Mouse (Mus musculus) embryonic facial prominence, embryonic 13.5 days (tissue): ENCODE data around the gene Stx6. TPM values are rescaled to one million over a fixed set of nuclear protein-coding genes. Genes with fewer than 3 reads are reported as not detected.

Experiments
- ATAC-seq: fragments of 200-750 bp; cut with Nextera tagmentation; 2 replicates; pipeline ENCODE4 v1.8.0; 2017; ENCODE audit warnings: low read depth; ENCODE audit not compliant: insufficient number of reproducible peaks, insufficient read depth, low FRiP score, low TSS enrichment
- H3K27ac ChIP-seq: fragments of 300-500 bp; sonication (generic); 2 replicates; pipeline ENCODE4 v1.5.1; 2015; ENCODE audit warnings: moderate library complexity, mild to moderate bottlenecking, inconsistent platforms
- H3K27me3 ChIP-seq: fragments of 300-500 bp; sonication (generic); 2 replicates; pipeline ENCODE4 v1.6.1; 2015; ENCODE audit warnings: mild to moderate bottlenecking, inconsistent platforms
- H3K36me3 ChIP-seq: fragments of 300-500 bp; sonication (generic); 2 replicates; pipeline ENCODE4 v1.6.1; 2015; ENCODE audit warnings: mild to moderate bottlenecking, inconsistent platforms
- H3K4me1 ChIP-seq: fragments of 300-500 bp; sonication (generic); 2 replicates; pipeline ENCODE4 v1.6.1; 2015; ENCODE audit warnings: inconsistent platforms
- H3K4me2 ChIP-seq: fragments of 300-500 bp; sonication (generic); 2 replicates; pipeline ENCODE4 v1.6.1; 2015; ENCODE audit warnings: moderate library complexity, mild to moderate bottlenecking, inconsistent platforms
- H3K4me3 ChIP-seq: fragments of 300-500 bp; sonication (generic); 2 replicates; pipeline ENCODE4 v1.5.1; 2015; ENCODE audit warnings: mild to moderate bottlenecking, inconsistent platforms
- H3K9ac ChIP-seq: fragments of 300-500 bp; sonication (generic); 2 replicates; pipeline ENCODE4 v1.6.1; 2015; ENCODE audit warnings: mild to moderate bottlenecking, inconsistent platforms
- H3K9me3 ChIP-seq: fragments of 300-500 bp; sonication (generic); 2 replicates; pipeline ENCODE4 v1.6.1; 2016; ENCODE audit warnings: inconsistent platforms
- WGBS: fragments of 180-500 bp; shearing (Covaris S2); methylation state at CpG from one replicate; pipeline ENCODE4 v1.1.7; 2015; ENCODE audit warnings: mixed read lengths; 5-methylcytosine and 5-hydroxymethylcytosine counted together
- polyA plus RNA-seq: library from polyadenylated mRNA; unstranded; fragments of >200 nt; fragmentation: Nextera tagmentation; extraction: Ambion mirVana; gene quantifications from 2 replicates; pipeline ENCODE4 v1.2.1, GENCODE M21; 2015

The Stx6 gene
- polyA plus RNA-seq, 1 experiment from 2014 or later = 97.1 TPM

- H3K4me3 ChIP-seq = no peak overlapping the region
- ATAC-seq = no peak
- no peak overlapping the region for H3K4me2 ChIP-seq
- H3K4me1 ChIP-seq = peaks cover 13% of the 10 kb centered on the region
- WGBS = 58% methylated on average over 5 of the region's 5 CpGs
- no peak overlapping the region for H3K9ac ChIP-seq
- no peak overlapping the region for H3K27ac ChIP-seq
- no peaks in the 10 kb centered on the region for H3K27me3 ChIP-seq
- H3K9me3 ChIP-seq = no peaks in the 10 kb centered on the region
- no peaks in the 10 kb centered on the region; the same call in none of the 2 replicates for H3K36me3 ChIP-seq
Measured at GRCm38 (mm10) chr1:155127429-155127934, 31.0 kb upstream of the Stx6 start.

- Histone ChIP-seq H3K4me2 (no peak overlapping the region), H3K4me3 (no peak overlapping the region), H3K9ac (no peak overlapping the region), H3K9me3 (no peaks in the 10 kb centered on the region), H3K27me3 (no peaks in the 10 kb centered on the region), H3K4me1 (peaks cover 14% of the 10 kb centered on the region), H3K36me3 (peaks cover 4% of the 10 kb centered on the region; the same call in 1 of the 2 replicates), H3K27ac (no peak overlapping the region)
- WGBS = 15% methylated on average over 8 of the region's 8 CpGs
- ATAC-seq = no peak
Measured at GRCm38 (mm10) chr1:155134866-155135265, 23.6 kb upstream of the Stx6 start.

- Histone ChIP-seq H3K4me2 (no peak overlapping the region), H3K27me3 (no peaks in the 10 kb centered on the region), H3K27ac (no peak overlapping the region), H3K4me3 (no peak overlapping the region), H3K9me3 (no peaks in the 10 kb centered on the region), H3K4me1 (peaks cover 14% of the 10 kb centered on the region), H3K36me3 (peaks cover 4% of the 10 kb centered on the region; the same call in 1 of the 2 replicates), H3K9ac (no peak overlapping the region)
- 90% methylated on average over 7 of the region's 7 CpGs for WGBS
- ATAC-seq = no peak
Measured at GRCm38 (mm10) chr1:155138795-155139194, 19.7 kb upstream of the Stx6 start.

GRCm38 (mm10) chr1:155140076-155140475 lies 18.4 kb upstream of the Stx6 start:
- H3K4me1 ChIP-seq = peaks cover 7% of the 10 kb centered on the region
- no peak overlapping the region for H3K4me3 ChIP-seq
- ATAC-seq = no peak
- H3K36me3 ChIP-seq = peaks cover 4% of the 10 kb centered on the region; the same call in 1 of the 2 replicates
- H3K9me3 ChIP-seq = no peaks in the 10 kb centered on the region
- H3K4me2 ChIP-seq = no peak overlapping the region
- no peak overlapping the region for H3K9ac ChIP-seq
- no peaks in the 10 kb centered on the region for H3K27me3 ChIP-seq
- 72% methylated on average over 2 of the region's 2 CpGs for WGBS
- no peak overlapping the region for H3K27ac ChIP-seq

- Histone ChIP-seq H3K9ac (peak overlapping the region; percentile 71), H3K27ac (no peak overlapping the region)
Measured at GRCm38 (mm10) chr1:155145620-155146019, 12.9 kb upstream of the Stx6 start.

GRCm38 (mm10) chr1:155146572-155146980 lies 11.9 kb upstream of the Stx6 start, which contains the start of gene Mr1:
TSS of gene Mr1 (minus strand) at chr1:155146814.
- peak within 1 kb of the TSS; percentile 71 for H3K9ac ChIP-seq
- no peaks in the 10 kb centered on the region for H3K9me3 ChIP-seq
- 26% methylated on average over 8 of the region's 8 CpGs for WGBS
- peaks cover 10% of the 10 kb centered on the region for H3K4me1 ChIP-seq
- no peaks in the 10 kb centered on the region for H3K36me3 ChIP-seq
- ATAC-seq = peak; percentile 90
- no peaks in the 10 kb centered on the region for H3K27me3 ChIP-seq
- H3K4me3 ChIP-seq = peak within 1 kb of the TSS; percentile 51
- peak within 1 kb of the TSS; percentile 59 for H3K4me2 ChIP-seq
- H3K27ac ChIP-seq = peak within 1 kb of the TSS; percentile 61

More at GRCm38 (mm10) chr1:155145620-155146019, 12.9 kb upstream of the Stx6 start:
- Histone ChIP-seq H3K36me3 (no peaks in the 10 kb centered on the region), H3K4me1 (peaks cover 10% of the 10 kb centered on the region), H3K4me3 (peak overlapping the region; percentile 51), H3K27me3 (no peaks in the 10 kb centered on the region), H3K4me2 (peak overlapping the region; percentile 59), H3K9me3 (no peaks in the 10 kb centered on the region)
- 54% methylated on average over 6 of the region's 6 CpGs for WGBS
- ATAC-seq = no peak

GRCm38 (mm10) chr1:155147228-155147627 lies 11.3 kb upstream of the Stx6 start:
- Histone ChIP-seq H3K4me2 (no peak overlapping the region), H3K9me3 (no peaks in the 10 kb centered on the region), H3K9ac (no peak overlapping the region), H3K36me3 (no peaks in the 10 kb centered on the region), H3K4me3 (no peak overlapping the region), H3K27me3 (no peaks in the 10 kb centered on the region), H3K27ac (no peak overlapping the region), H3K4me1 (peaks cover 10% of the 10 kb centered on the region)
- ATAC-seq = no peak
- 82% methylated on average over 2 of the region's 2 CpGs for WGBS

GRCm38 (mm10) chr1:155149403-155149802 lies 9.1 kb upstream of the Stx6 start:
- no peak overlapping the region for H3K4me2 ChIP-seq
- WGBS = 87% methylated on average over 3 of the region's 3 CpGs
- ATAC-seq = no peak
- no peaks in the 10 kb centered on the region for H3K27me3 ChIP-seq
- no peak overlapping the region for H3K27ac ChIP-seq
- H3K9ac ChIP-seq = no peak overlapping the region
- no peaks in the 10 kb centered on the region for H3K9me3 ChIP-seq
- H3K36me3 ChIP-seq = no peaks in the 10 kb centered on the region
- H3K4me1 ChIP-seq = peaks cover 10% of the 10 kb centered on the region
- no peak overlapping the region for H3K4me3 ChIP-seq

- 89% methylated on average over 5 of the region's 5 CpGs for WGBS
Measured at GRCm38 (mm10) chr1:155150821-155151220, 7.7 kb upstream of the Stx6 start.

GRCm38 (mm10) chr1:155153906-155154305 lies 4.6 kb upstream of the Stx6 start:
- H3K9me3 ChIP-seq = no peaks in the 10 kb centered on the region
- ATAC-seq = no peak
- H3K4me3 ChIP-seq = no peak overlapping the region
- H3K9ac ChIP-seq = no peak overlapping the region
- H3K27ac ChIP-seq = no peak overlapping the region
- H3K27me3 ChIP-seq = no peaks in the 10 kb centered on the region
- H3K36me3 ChIP-seq = no peaks in the 10 kb centered on the region
- H3K4me1 ChIP-seq = peaks cover 5% of the 10 kb centered on the region
- no peak overlapping the region for H3K4me2 ChIP-seq
- 73% methylated on average over 4 of the region's 4 CpGs for WGBS

More at GRCm38 (mm10) chr1:155150821-155151220, 7.7 kb upstream of the Stx6 start:
- H3K4me3 ChIP-seq = no peak overlapping the region
- no peak overlapping the region for H3K9ac ChIP-seq
- no peak for ATAC-seq
- no peaks in the 10 kb centered on the region for H3K36me3 ChIP-seq
- H3K4me2 ChIP-seq = no peak overlapping the region
- no peak overlapping the region for H3K27ac ChIP-seq
- H3K9me3 ChIP-seq = no peaks in the 10 kb centered on the region
- H3K4me1 ChIP-seq = peaks cover 1% of the 10 kb centered on the region; the same call in 1 of the 2 replicates
- no peaks in the 10 kb centered on the region for H3K27me3 ChIP-seq

- peak overlapping the region; percentile 74 for H3K4me2 ChIP-seq
- WGBS = under 1% methylated on average over 45 of the region's 46 CpGs
- no peaks in the 10 kb centered on the region for H3K9me3 ChIP-seq
- H3K4me3 ChIP-seq = peak overlapping the region; percentile 91
- no peaks in the 10 kb centered on the region for H3K27me3 ChIP-seq
- H3K36me3 ChIP-seq = no peaks in the 10 kb centered on the region
- peaks cover 24% of the 10 kb centered on the region for H3K4me1 ChIP-seq
- peak overlapping the region; percentile 85 for H3K27ac ChIP-seq
- peak overlapping the region; percentile 90 for H3K9ac ChIP-seq
- ATAC-seq = peak; percentile 57
Measured at GRCm38 (mm10) chr1:155158970-155159484, 512 bp downstream of the Stx6 start.

- Histone ChIP-seq H3K36me3 (no peaks in the 10 kb centered on the region), H3K4me2 (no peak overlapping the region), H3K9me3 (no peaks in the 10 kb centered on the region), H3K4me1 (peaks cover 25% of the 10 kb centered on the region), H3K27ac (no peak overlapping the region), H3K27me3 (no peaks in the 10 kb centered on the region), H3K4me3 (no peak overlapping the region), H3K9ac (no peak overlapping the region)
- 82% methylated on average over 3 of the region's 3 CpGs for WGBS
- no peak for ATAC-seq
Measured at GRCm38 (mm10) chr1:155167453-155167852, 8.9 kb downstream of the Stx6 start.
